Mouse (Mus musculus): ENCODE data around the gene Arid3b.

DNA sequence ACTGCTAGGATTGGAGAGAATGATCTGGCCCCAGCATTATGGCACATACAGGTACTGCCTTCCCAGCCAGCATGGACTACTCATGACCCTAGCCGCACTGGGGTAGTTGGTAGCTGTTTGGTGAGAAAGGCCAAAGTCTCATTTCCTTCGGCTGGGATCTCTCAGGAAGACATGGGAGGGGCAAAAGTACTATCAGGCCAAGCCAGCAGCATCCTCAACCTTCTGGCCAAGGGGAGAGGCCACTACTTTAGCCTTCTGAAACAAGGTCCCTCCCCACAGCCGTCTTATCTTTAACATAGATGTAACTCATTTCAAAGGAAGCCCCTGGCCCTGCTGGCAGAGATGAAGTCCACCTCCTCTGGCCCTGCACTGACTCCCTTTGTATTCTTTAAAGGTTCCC, 79.0 kb downstream of the Arid3b start:
- TF ChIP-seq CTCF (IDR thresholded peaks at IDR 0.05; ENCODE audit: insufficient read depth, low read length) (no peak), POLR2A (IDR thresholded peaks at IDR 0.05; ENCODE audit: borderline replicate concordance, extremely low read depth, low read depth, low read length) (no peak)
